Mouse (Mus musculus): ENCODE data around the gene Gm527. TPM values are rescaled to one million over a fixed set of nuclear protein-coding genes. Genes with fewer than 3 reads are reported as not detected.

The Gm527 gene
- total RNA-seq, 2 experiments from 2014 or later, result 15.1 to 15.7 TPM

DNA sequence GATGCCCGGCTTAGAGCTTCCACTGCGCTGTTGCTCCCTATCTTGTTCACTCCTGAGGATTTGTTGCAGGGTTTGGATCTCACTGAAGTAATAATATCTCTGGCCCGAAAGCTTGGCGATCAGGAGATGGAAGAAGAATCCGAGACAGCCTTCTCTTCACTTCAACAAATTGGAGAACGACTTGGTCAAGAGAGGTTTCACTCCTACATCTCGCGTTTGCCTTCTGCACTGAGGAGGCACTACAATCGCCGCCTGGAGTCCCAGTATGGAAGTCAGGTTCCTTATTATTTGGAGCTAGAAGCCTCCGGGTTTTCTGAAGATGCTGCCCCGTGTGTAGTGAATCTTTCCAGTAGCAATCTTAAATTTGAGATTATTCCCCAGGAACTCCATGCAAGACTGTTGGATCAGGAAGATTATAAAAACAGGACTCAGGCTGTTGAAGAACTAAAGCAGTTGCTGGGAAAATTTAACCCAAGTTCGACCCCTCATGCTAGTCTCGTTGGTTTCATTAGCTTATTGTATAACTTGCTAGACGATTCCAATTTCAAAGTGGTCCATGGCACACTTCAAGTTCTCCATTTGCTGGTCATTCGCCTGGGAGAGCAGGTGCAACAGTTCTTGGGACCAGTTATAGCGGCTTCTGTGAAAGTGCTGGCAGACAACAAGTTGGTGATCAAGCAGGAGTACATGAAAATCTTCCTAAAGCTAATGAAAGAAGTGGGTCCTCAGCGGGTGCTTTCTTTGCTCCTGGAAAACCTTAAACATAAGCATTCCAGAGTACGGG, 49.1 kb downstream of the Gm527 start:
- intact Hi-C loops (cut with DNase I), result no loop called here
- Histone ChIP-seq H3K27ac (peak overlapping the region; percentile 84), H3K4me3 (peak overlapping the region; percentile 77)
- no peak for DNase-seq (ENCODE audit: extremely low spot score in 1 of 2, low spot score in 2 of 2)
- TF ChIP-seq CTCF (IDR thresholded peaks at IDR 0.05), result no peak

DNA sequence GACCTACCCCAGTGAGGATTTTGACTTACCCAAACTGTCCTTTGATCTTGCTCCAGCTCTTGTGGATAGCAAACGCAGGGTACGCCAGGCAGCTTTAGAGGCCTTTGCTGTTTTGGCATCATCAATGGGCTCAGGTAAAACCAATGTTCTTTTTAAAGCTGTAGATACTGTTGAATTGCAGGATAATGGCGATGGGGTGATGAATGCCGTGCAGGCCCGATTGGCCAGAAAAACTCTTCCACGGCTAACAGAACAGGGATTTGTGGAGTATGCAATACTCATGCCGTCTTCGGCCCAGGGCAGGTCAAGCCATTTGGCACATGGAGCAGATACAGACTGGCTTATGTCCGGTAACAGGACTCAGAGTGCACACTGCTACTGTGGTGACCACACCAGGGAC, 49.8 kb downstream of the Gm527 start:
- TF ChIP-seq CTCF (IDR thresholded peaks at IDR 0.05), result no peak
- intact Hi-C loops (cut with DNase I), result no loop called here
- peak overlapping the region; percentile 77 for H3K4me3 ChIP-seq
- DNase-seq (ENCODE audit: extremely low spot score in 1 of 2, low spot score in 2 of 2), result no peak
- no peak overlapping the region for H3K27ac ChIP-seq

DNA sequence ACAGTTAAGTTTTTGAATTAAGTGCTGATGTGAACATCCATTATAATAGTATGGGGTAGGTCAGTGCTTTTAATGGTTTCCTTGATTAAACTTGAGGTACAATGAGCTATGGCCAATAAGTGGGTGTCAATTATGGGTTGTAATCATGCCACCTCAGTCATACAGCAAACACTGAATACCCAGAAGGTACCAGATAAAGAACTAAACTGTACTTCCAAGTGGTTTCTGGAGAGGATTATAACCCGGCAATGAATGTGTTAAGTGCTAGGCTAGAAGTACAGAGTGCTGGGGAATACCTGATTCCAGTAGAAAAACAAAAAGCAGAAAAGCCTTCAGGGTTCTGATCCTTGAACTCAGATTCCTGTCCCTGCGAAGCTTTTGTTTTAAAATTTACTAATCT, 50.4 kb downstream of the Gm527 start:
- TF ChIP-seq CTCF (IDR thresholded peaks at IDR 0.05), result no peak
- intact Hi-C loops (cut with DNase I), result no loop called here
- Histone ChIP-seq H3K27ac (no peak overlapping the region), H3K4me3 (peak overlapping the region; percentile 77)
- no peak for DNase-seq (ENCODE audit: extremely low spot score in 1 of 2, low spot score in 2 of 2)

DNA sequence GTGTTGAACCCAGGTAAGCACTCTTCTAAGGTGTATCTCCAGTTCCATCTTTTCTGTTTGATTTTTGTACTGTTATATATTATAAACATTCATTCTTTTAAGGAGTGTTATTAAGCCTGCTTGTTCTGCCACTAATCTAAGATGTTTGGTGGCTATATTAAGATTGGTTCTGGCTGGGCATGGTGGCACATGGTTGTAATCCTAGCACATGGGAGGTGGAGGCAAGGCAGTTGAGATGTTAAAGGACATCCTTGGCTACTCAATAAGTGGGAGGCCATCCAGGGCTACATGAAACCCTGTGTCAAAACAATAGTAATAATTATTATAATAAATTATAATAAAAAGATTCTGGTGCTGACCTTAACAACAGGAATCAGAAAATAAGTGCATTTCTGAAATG, 53.7 kb downstream of the Gm527 start:
- Histone ChIP-seq H3K4me3 (no peak overlapping the region; the same call in 1 of the 2 replicates), H3K27ac (no peak overlapping the region)
- no peak for TF ChIP-seq CTCF (IDR thresholded peaks at IDR 0.05)
- intact Hi-C loops (cut with DNase I), result no loop called here
- DNase-seq (ENCODE audit: extremely low spot score in 1 of 2, low spot score in 2 of 2), result no peak

DNA sequence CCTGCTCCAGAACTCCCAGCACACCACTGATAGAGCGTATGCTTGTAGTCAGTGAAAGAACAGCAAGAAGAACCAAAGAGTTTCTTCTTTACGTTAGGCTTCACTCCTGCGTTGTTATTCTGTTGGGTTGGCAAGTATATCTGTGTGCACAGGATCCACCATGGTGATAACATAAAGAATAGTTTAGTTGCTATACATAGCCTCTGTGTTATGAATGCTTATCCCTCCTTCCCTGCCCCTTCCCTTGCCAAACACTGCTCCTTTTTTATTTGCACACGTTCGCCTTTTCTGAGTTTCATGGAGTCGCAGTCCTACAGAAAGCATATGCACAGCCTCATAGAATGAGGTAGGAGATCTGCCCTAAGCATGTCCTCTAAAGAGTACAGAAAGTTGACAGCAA, 54.4 kb downstream of the Gm527 start:
- DNase-seq (ENCODE audit: extremely low spot score in 1 of 2, low spot score in 2 of 2), result no peak
- no peak for TF ChIP-seq CTCF (IDR thresholded peaks at IDR 0.05)
- H3K4me3 ChIP-seq, result no peak overlapping the region; the same call in 1 of the 2 replicates
- intact Hi-C loops (cut with DNase I), result no loop called here
- H3K27ac ChIP-seq, result no peak overlapping the region

Other genes with a start within 250 kb of the Gm527 start
- 10 to 100 TPM; 22.9 to 24.2 TPM for gene Klhl28, start 47.6 kb downstream of the Gm527 start, total RNA-seq (2021)
- gene Togaram1, start 47.9 kb downstream of the Gm527 start, total RNA-seq (2021), result 10 to 100 TPM; 56.0 to 57.0 TPM
- 10 to 100 TPM; 41.6 to 44.9 TPM for gene Prpf39, start 118.4 kb downstream of the Gm527 start, total RNA-seq (2021)
- gene Fkbp3, start 156.1 kb downstream of the Gm527 start, total RNA-seq (2021), result 100 to 1,000 TPM; 152 to 162 TPM
- 10 to 100 TPM; 15.9 to 17.9 TPM for gene Fancm, start 157.7 kb downstream of the Gm527 start, total RNA-seq (2021)